Mouse (Mus musculus): ENCODE results near the gene Abhd11.

DNA sequence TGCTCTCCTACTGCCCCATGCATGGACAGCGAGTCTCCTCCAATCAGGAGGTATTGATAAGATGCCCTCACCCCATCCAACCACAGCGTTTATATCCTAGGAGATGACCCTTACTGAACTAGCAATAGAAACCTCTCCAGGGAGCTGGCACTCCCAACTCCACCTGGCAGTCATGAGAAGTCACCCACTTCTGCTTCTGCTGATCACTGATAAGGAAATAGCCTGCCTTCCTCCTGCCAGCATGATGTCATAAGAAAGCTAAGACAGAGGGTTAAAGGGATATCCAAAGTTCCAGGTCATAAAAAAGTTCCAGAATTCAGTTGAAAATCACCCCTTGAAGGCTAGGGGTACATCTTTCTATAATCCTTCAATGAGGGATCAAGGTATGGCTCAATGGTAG lies 32.8 kb upstream of the Abhd11 start:
- TF ChIP-seq POLR2A (IDR thresholded peaks at IDR 0.05; ENCODE audit: borderline replicate concordance, extremely low read depth, low read depth, low read length) (no peak), CTCF (IDR thresholded peaks at IDR 0.05; ENCODE audit: insufficient read depth, low read length) (no peak)

All from lung, adult 2 months (tissue).